Mouse (Mus musculus) heart, postnatal 0 days (tissue): Measurements from ENCODE around the gene St6galnac4. TPM values are rescaled to one million over a fixed set of nuclear protein-coding genes. Genes with fewer than 3 reads are reported as not detected.
A peak's percentile ranks its signal among the peaks of the same experiment; 100 is the strongest.

Experiments used
- ATAC-seq: fragments of 200-750 bp; cut with Nextera tagmentation; 2 replicates; pipeline ENCODE4 v1.8.0; 2017; ENCODE audit warnings: low read depth, moderate number of reproducible peaks, moderate library complexity; ENCODE audit not compliant: insufficient read depth
- DNase-seq: peaks from one replicate; pipeline ENCODE4 v3.0.0-alpha.2; 2016; ENCODE audit warnings: low spot score
- H3K27ac ChIP-seq: fragments of 300-500 bp; sonication (generic); 2 replicates; pipeline ENCODE4 v1.5.1; 2014; ENCODE audit warnings: low read depth, mild to moderate bottlenecking
- H3K27me3 ChIP-seq: fragments of 300-500 bp; sonication (generic); 2 replicates; pipeline ENCODE4 v1.6.1; 2014; ENCODE audit warnings: low read length, mixed read lengths; ENCODE audit not compliant: control insufficient read depth, insufficient read depth
- H3K36me3 ChIP-seq: fragments of 300-500 bp; sonication (generic); replicated peaks from 2 replicates; pipeline ENCODE4 v1.6.1; 2014; ENCODE audit warnings: low read length, mixed read lengths; ENCODE audit not compliant: control insufficient read depth, insufficient read depth
- H3K4me1 ChIP-seq: fragments of 300-500 bp; sonication (generic); 2 replicates; pipeline ENCODE4 v1.6.1; 2014; ENCODE audit warnings: antibody characterized with exemption; ENCODE audit not compliant: control insufficient read depth, insufficient read depth
- H3K4me2 ChIP-seq: fragments of 300-500 bp; sonication (generic); 2 replicates; pipeline ENCODE4 v1.6.1; 2014; ENCODE audit warnings: low read depth, mild to moderate bottlenecking, low read length, moderate library complexity
- H3K4me3 ChIP-seq: fragments of 300-500 bp; sonication (generic); 2 replicates; pipeline ENCODE4 v1.5.1; 2014; ENCODE audit warnings: low read depth, low read length
- H3K9ac ChIP-seq: fragments of 300-500 bp; sonication (generic); replicated peaks from 2 replicates; pipeline ENCODE4 v1.6.1; 2014; ENCODE audit warnings: low read depth, low read length, mixed read lengths
- H3K9me3 ChIP-seq: fragments of 300-500 bp; sonication (generic); replicated peaks from 2 replicates; pipeline ENCODE4 v1.6.1; 2016; ENCODE audit warnings: low read length; ENCODE audit not compliant: control insufficient read depth
- CTCF ChIP-seq: IDR thresholded peaks from 2 replicates; pipeline ENCODE4 v1.5.1; 2016; ENCODE audit warnings: antibody characterized with exemption, control low read depth, low read depth
- EP300 ChIP-seq: IDR thresholded peaks from 2 replicates; pipeline ENCODE4 v1.6.1; 2016; ENCODE audit warnings: antibody characterized with exemption, low read depth
- WGBS: fragments of 180-500 bp; shearing (Covaris S2); extraction: QIAGEN DNeasy Blood & Tissue Kit; methylation state at CpG from one replicate; pipeline ENCODE4 v1.1.7; 2014; 5-methylcytosine and 5-hydroxymethylcytosine counted together
- polyA plus RNA-seq: library from polyadenylated mRNA; unstranded; fragments of >200 nt; fragmentation: Nextera tagmentation; extraction: Ambion mirVana; gene quantifications from 2 replicates; pipeline ENCODE4 v1.2.1, GENCODE M21; 2015
- total RNA-seq: library from RNA; depleted of rRNA; stranded (reverse); fragments of >200 nt; gene quantifications from 2 replicates; pipeline ENCODE4 v1.2.3, GENCODE M21; 2014; ENCODE audit warnings: low replicate concordance

Gene St6galnac4
- total and polyA plus RNA-seq, 2 experiments from 2014 or later = 25.5 to 25.7 TPM

GRCm38 (mm10) chr2:32570698-32571494 lies 16.0 kb upstream of the St6galnac4 start, which contains the start of gene Dpm2:
TSS of gene Dpm2 (plus strand) at chr2:32570858.
- peak within 1 kb of the TSS; percentile 93 for H3K4me2 ChIP-seq
- no peak for TF ChIP-seq CTCF
- TF ChIP-seq EP300 = no peak
- H3K4me1 ChIP-seq = peaks cover 22% of the 10 kb centered on the region; the same call in 1 of the 2 replicates
- DNase-seq (peak; percentile 94), ATAC-seq (peak; percentile 77)
- peak within 1 kb of the TSS; percentile 57 for H3K27ac ChIP-seq
- under 1% methylated on average over 36 of the region's 36 CpGs for WGBS
- peaks cover 36% of the 10 kb centered on the region for H3K36me3 ChIP-seq
- H3K9me3 ChIP-seq = no peaks in the 10 kb centered on the region
- H3K9ac ChIP-seq = peak within 1 kb of the TSS; percentile 76
- H3K27me3 ChIP-seq = peaks cover 9% of the 10 kb centered on the region
- H3K4me3 ChIP-seq = peak within 1 kb of the TSS; percentile 68

GRCm38 (mm10) chr2:32572196-32572595 lies 14.7 kb upstream of the St6galnac4 start:
- DNase-seq (no peak), ATAC-seq (no peak)
- peaks cover 9% of the 10 kb centered on the region for H3K27me3 ChIP-seq
- H3K9ac ChIP-seq = no peak overlapping the region
- no peak overlapping the region for H3K4me2 ChIP-seq
- H3K9me3 ChIP-seq = no peaks in the 10 kb centered on the region
- peaks cover 22% of the 10 kb centered on the region; the same call in 1 of the 2 replicates for H3K4me1 ChIP-seq
- H3K36me3 ChIP-seq = peaks cover 31% of the 10 kb centered on the region
- WGBS = 86% methylated on average over 11 of the region's 11 CpGs
- TF ChIP-seq EP300 (no peak), CTCF (no peak)
- no peak overlapping the region for H3K27ac ChIP-seq
- H3K4me3 ChIP-seq = no peak overlapping the region

- H3K4me1 ChIP-seq = peaks cover 18% of the 10 kb centered on the region; the same call in 1 of the 2 replicates
- DNase-seq = no peak
- ATAC-seq = no peak
- peak within 1 kb of the TSS; percentile 19; the same call in 1 of the 2 replicates for H3K4me3 ChIP-seq
- H3K4me2 ChIP-seq = peak within 1 kb of the TSS; percentile 52
- WGBS = 68% methylated on average over 6 of the region's 6 CpGs
- H3K27me3 ChIP-seq = peaks cover 11% of the 10 kb centered on the region
- H3K36me3 ChIP-seq = peaks cover 15% of the 10 kb centered on the region; the same call in 1 of the 2 replicates
- H3K9ac ChIP-seq = no peak within 1 kb of the TSS
- no peak for TF ChIP-seq CTCF
- no peak for TF ChIP-seq EP300
- H3K9me3 ChIP-seq = no peaks in the 10 kb centered on the region
- no peak within 1 kb of the TSS for H3K27ac ChIP-seq
These were observed 12.4 kb upstream of the St6galnac4 start, which contains the start of gene Pip5kl1 for GRCm38 (mm10) chr2:32574497-32574896. TSS of gene Pip5kl1 (plus strand) at chr2:32574797.

DNA sequence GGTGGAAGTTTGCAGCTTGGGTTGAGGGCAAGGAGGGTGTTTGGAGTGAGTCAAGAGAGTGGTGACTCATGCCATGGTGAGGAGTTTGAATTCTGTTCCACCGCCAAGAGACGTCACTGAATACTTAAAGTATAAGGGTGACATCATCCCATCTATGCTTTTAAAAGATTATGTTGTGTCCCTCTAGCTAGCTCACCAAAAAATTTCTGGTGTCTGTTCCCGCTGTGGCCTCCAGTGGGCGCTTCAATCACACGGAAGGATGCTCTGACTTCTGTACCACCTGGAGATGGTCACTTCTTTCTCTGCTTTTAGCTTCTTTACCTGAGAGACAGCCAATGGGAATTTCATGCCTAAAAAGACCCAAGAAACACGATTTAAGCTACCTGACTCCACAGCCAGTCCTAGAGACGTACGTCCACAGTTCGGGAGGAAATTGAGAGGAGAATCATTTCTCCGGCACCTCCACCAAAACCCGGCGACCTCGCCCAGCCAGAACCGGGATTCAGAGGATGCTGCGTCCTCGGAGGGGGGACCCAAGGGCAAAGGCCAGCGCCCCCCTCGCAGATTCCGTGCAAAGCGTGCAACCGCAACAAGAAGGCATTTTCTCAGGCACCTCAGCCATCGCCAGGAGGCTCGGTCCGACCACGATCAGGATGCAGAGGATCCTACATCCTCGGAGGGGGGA lies 11.9 kb upstream of the St6galnac4 start:
- Histone ChIP-seq H3K27ac (no peak overlapping the region), H3K4me2 (peak overlapping the region; percentile 52), H3K9me3 (no peaks in the 10 kb centered on the region), H3K4me1 (peaks cover 16% of the 10 kb centered on the region; the same call in 1 of the 2 replicates), H3K9ac (no peak overlapping the region), H3K27me3 (peaks cover 16% of the 10 kb centered on the region), H3K36me3 (peaks cover 15% of the 10 kb centered on the region; the same call in 1 of the 2 replicates), H3K4me3 (peak overlapping the region; percentile 19; the same call in 1 of the 2 replicates)
- WGBS = 1% methylated on average over 26 of the region's 26 CpGs
- peak; percentile 23 for DNase-seq
- peak; percentile 22; the same call in 1 of the 2 replicates for ATAC-seq
- TF ChIP-seq CTCF (peak; percentile 66), EP300 (no peak)

GRCm38 (mm10) chr2:32575586-32576160 lies 11.2 kb upstream of the St6galnac4 start, which contains the start of gene 9430097D07Rik:
TSS of gene 9430097D07Rik (minus strand) at chr2:32575684.
- no peak within 1 kb of the TSS for H3K27ac ChIP-seq
- 10% methylated on average over 28 of the region's 28 CpGs for WGBS
- no peak for ATAC-seq
- H3K27me3 ChIP-seq = peaks cover 19% of the 10 kb centered on the region
- H3K36me3 ChIP-seq = peaks cover 15% of the 10 kb centered on the region; the same call in 1 of the 2 replicates
- H3K9me3 ChIP-seq = no peaks in the 10 kb centered on the region
- peak within 1 kb of the TSS; percentile 52 for H3K4me2 ChIP-seq
- H3K9ac ChIP-seq = no peak within 1 kb of the TSS
- DNase-seq = no peak
- H3K4me1 ChIP-seq = peaks cover 11% of the 10 kb centered on the region; the same call in 1 of the 2 replicates
- peak within 1 kb of the TSS; percentile 19; the same call in 1 of the 2 replicates for H3K4me3 ChIP-seq
- no peak for TF ChIP-seq EP300
- TF ChIP-seq CTCF = no peak
